Mouse (Mus musculus): ENCODE results near the gene Ggt5. TPM values are rescaled to one million over a fixed set of nuclear protein-coding genes. Genes with fewer than 3 reads are reported as not detected.

The Ggt5 gene
- polyA plus RNA-seq, 1 experiment, result 23.1 TPM

- H3K27ac ChIP-seq (ENCODE audit: control insufficient read depth, insufficient read depth, low read depth, low read length, poor library complexity), result no peak overlapping the region
Measured at GRCm38 (mm10) chr10:75642891-75643290, 53.8 kb downstream of the Ggt5 start.

GRCm38 (mm10) chr10:75643741-75644343, 54.7 kb downstream of the Ggt5 start, which contains the start of gene Susd2:
Gene Susd2, minus strand, starts transcription at chr10:75644008.
- no peaks in the 10 kb centered on the region; the same call in 1 of the 2 replicates for H3K4me1 ChIP-seq (ENCODE audit: control insufficient read depth, insufficient read depth, low read length)
- H3K27ac ChIP-seq (ENCODE audit: control insufficient read depth, insufficient read depth, low read depth, low read length, poor library complexity), result no peak within 1 kb of the TSS
- whole genome bisulfite sequencing, result 32% methylated on average over 11 of the region's 11 CpGs
- TF ChIP-seq CTCF (IDR thresholded peaks at IDR 0.05; ENCODE audit: control insufficient read depth, insufficient read depth, low read length) (no peak), POLR2A (IDR thresholded peaks at IDR 0.05; ENCODE audit: borderline replicate concordance, control insufficient read depth, low read depth, low read length) (no peak)
- H3K4me3 ChIP-seq (replicated peaks; ENCODE audit: control insufficient read depth, low read depth, low read length), result no peak within 1 kb of the TSS

More at GRCm38 (mm10) chr10:75642891-75643290, 53.8 kb downstream of the Ggt5 start:
- TF ChIP-seq POLR2A (IDR thresholded peaks at IDR 0.05; ENCODE audit: borderline replicate concordance, control insufficient read depth, low read depth, low read length) (no peak), CTCF (IDR thresholded peaks at IDR 0.05; ENCODE audit: control insufficient read depth, insufficient read depth, low read length) (no peak)
- no peaks in the 10 kb centered on the region; the same call in 1 of the 2 replicates for H3K4me1 ChIP-seq (ENCODE audit: control insufficient read depth, insufficient read depth, low read length)
- no peak overlapping the region for H3K4me3 ChIP-seq (replicated peaks; ENCODE audit: control insufficient read depth, low read depth, low read length)
- 51% methylated on average over 2 of the region's 2 CpGs for WGBS

GRCm38 (mm10) chr10:75645616-75646015, 56.5 kb downstream of the Ggt5 start:
- no peaks in the 10 kb centered on the region; the same call in 1 of the 2 replicates for H3K4me1 ChIP-seq (ENCODE audit: control insufficient read depth, insufficient read depth, low read length)
- WGBS, result 94% methylated on average over 8 of the region's 8 CpGs
- no peak overlapping the region for H3K27ac ChIP-seq (ENCODE audit: control insufficient read depth, insufficient read depth, low read depth, low read length, poor library complexity)

GRCm38 (mm10) chr10:75646406-75646805, 57.3 kb downstream of the Ggt5 start:
- Histone ChIP-seq H3K27ac (ENCODE audit: control insufficient read depth, insufficient read depth, low read depth, low read length, poor library complexity) (no peak overlapping the region), H3K4me1 (ENCODE audit: control insufficient read depth, insufficient read depth, low read length) (no peaks in the 10 kb centered on the region; the same call in 1 of the 2 replicates), H3K4me3 (replicated peaks; ENCODE audit: control insufficient read depth, low read depth, low read length) (no peak overlapping the region)
- WGBS, result 95% methylated on average over 6 of the region's 6 CpGs
- TF ChIP-seq POLR2A (IDR thresholded peaks at IDR 0.05; ENCODE audit: borderline replicate concordance, control insufficient read depth, low read depth, low read length), result no peak
- TF ChIP-seq CTCF (IDR thresholded peaks at IDR 0.05; ENCODE audit: control insufficient read depth, insufficient read depth, low read length), result no peak

More at GRCm38 (mm10) chr10:75645616-75646015, 56.5 kb downstream of the Ggt5 start:
- TF ChIP-seq POLR2A (IDR thresholded peaks at IDR 0.05; ENCODE audit: borderline replicate concordance, control insufficient read depth, low read depth, low read length), result no peak
- TF ChIP-seq CTCF (IDR thresholded peaks at IDR 0.05; ENCODE audit: control insufficient read depth, insufficient read depth, low read length), result no peak
- no peak overlapping the region for H3K4me3 ChIP-seq (replicated peaks; ENCODE audit: control insufficient read depth, low read depth, low read length)

GRCm38 (mm10) chr10:75647362-75647761, 58.2 kb downstream of the Ggt5 start:
- WGBS, result 91% methylated on average over 3 of the region's 3 CpGs
- no peak overlapping the region for H3K27ac ChIP-seq (ENCODE audit: control insufficient read depth, insufficient read depth, low read depth, low read length, poor library complexity)
- no peak overlapping the region for H3K4me3 ChIP-seq (replicated peaks; ENCODE audit: control insufficient read depth, low read depth, low read length)
- no peak for TF ChIP-seq CTCF (IDR thresholded peaks at IDR 0.05; ENCODE audit: control insufficient read depth, insufficient read depth, low read length)
- no peak for TF ChIP-seq POLR2A (IDR thresholded peaks at IDR 0.05; ENCODE audit: borderline replicate concordance, control insufficient read depth, low read depth, low read length)
- no peaks in the 10 kb centered on the region; the same call in 1 of the 2 replicates for H3K4me1 ChIP-seq (ENCODE audit: control insufficient read depth, insufficient read depth, low read length)

GRCm38 (mm10) chr10:75648091-75648490, 59.0 kb downstream of the Ggt5 start:
- TF ChIP-seq CTCF (IDR thresholded peaks at IDR 0.05; ENCODE audit: control insufficient read depth, insufficient read depth, low read length), result no peak
- TF ChIP-seq POLR2A (IDR thresholded peaks at IDR 0.05; ENCODE audit: borderline replicate concordance, control insufficient read depth, low read depth, low read length), result no peak
- H3K27ac ChIP-seq (ENCODE audit: control insufficient read depth, insufficient read depth, low read depth, low read length, poor library complexity), result no peak overlapping the region
- H3K4me1 ChIP-seq (ENCODE audit: control insufficient read depth, insufficient read depth, low read length), result no peaks in the 10 kb centered on the region; the same call in 1 of the 2 replicates
- no peak overlapping the region for H3K4me3 ChIP-seq (replicated peaks; ENCODE audit: control insufficient read depth, low read depth, low read length)
- 93% methylated on average over 6 of the region's 6 CpGs for WGBS

GRCm38 (mm10) chr10:75649001-75649400, 59.9 kb downstream of the Ggt5 start:
- TF ChIP-seq POLR2A (IDR thresholded peaks at IDR 0.05; ENCODE audit: borderline replicate concordance, control insufficient read depth, low read depth, low read length) (no peak), CTCF (IDR thresholded peaks at IDR 0.05; ENCODE audit: control insufficient read depth, insufficient read depth, low read length) (no peak)
- 91% methylated on average over 7 of the region's 7 CpGs for WGBS
- H3K27ac ChIP-seq (ENCODE audit: control insufficient read depth, insufficient read depth, low read depth, low read length, poor library complexity), result no peak overlapping the region
- H3K4me1 ChIP-seq (ENCODE audit: control insufficient read depth, insufficient read depth, low read length), result no peaks in the 10 kb centered on the region
- H3K4me3 ChIP-seq (replicated peaks; ENCODE audit: control insufficient read depth, low read depth, low read length), result no peak overlapping the region

GRCm38 (mm10) chr10:75649406-75649995, 60.4 kb downstream of the Ggt5 start:
- H3K4me3 ChIP-seq (replicated peaks; ENCODE audit: control insufficient read depth, low read depth, low read length), result no peak overlapping the region
- H3K4me1 ChIP-seq (ENCODE audit: control insufficient read depth, insufficient read depth, low read length), result no peaks in the 10 kb centered on the region
- TF ChIP-seq POLR2A (IDR thresholded peaks at IDR 0.05; ENCODE audit: borderline replicate concordance, control insufficient read depth, low read depth, low read length) (no peak), CTCF (IDR thresholded peaks at IDR 0.05; ENCODE audit: control insufficient read depth, insufficient read depth, low read length) (no peak)
- 91% methylated on average over 4 of the region's 4 CpGs for WGBS
- no peak overlapping the region for H3K27ac ChIP-seq (ENCODE audit: control insufficient read depth, insufficient read depth, low read depth, low read length, poor library complexity)

Data from bone marrow, adult 2 months (tissue).